Mouse (Mus musculus) fibroblast of lung, adult 2 months (primary cell): ENCODE measurements around the gene Ikzf1.

ENCODE experiments used
- DNase-seq: peaks from one replicate; pipeline ENCODE4 v3.0.0-alpha.2; 2011; ENCODE audit warnings: low read depth

Gene Ikzf1

GRCm38 (mm10) chr11:11725252-11725875, 40.6 kb downstream of the Ikzf1 start:
- DNase-seq: no peak

- no peak for DNase-seq
Observed at GRCm38 (mm10) chr11:11725876-11726525, 41.2 kb downstream of the Ikzf1 start.

DNA sequence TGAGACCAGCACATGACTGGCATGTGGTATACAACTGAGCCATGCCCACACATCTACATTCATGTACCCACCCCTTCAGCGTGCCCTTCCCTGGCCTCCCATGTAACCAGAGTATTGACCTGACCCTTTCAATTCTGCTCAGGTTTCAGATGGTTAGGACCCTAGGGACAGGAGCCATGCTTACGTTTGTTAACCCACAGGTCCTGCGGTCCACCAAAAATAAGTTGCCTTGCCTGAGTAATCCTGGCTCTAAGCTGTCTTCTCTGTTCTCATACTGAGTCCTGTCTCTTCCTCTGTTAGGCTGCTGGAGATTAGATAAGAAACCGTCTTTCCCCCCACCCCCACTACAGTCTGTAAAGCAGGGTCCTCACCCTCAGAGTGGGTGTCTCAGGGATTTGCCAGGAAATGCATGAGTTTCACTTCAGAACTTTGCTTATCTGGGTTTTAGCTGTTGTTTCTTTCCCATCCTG, 42.0 kb downstream of the Ikzf1 start:
- no peak for DNase-seq

GRCm38 (mm10) chr11:11727936-11728556, 43.2 kb downstream of the Ikzf1 start:
- no peak for DNase-seq

- DNase-seq: no peak
Observed at GRCm38 (mm10) chr11:11729216-11729615, 44.4 kb downstream of the Ikzf1 start.

- no peak for DNase-seq
Observed at GRCm38 (mm10) chr11:11730062-11730461, 45.3 kb downstream of the Ikzf1 start.

DNA sequence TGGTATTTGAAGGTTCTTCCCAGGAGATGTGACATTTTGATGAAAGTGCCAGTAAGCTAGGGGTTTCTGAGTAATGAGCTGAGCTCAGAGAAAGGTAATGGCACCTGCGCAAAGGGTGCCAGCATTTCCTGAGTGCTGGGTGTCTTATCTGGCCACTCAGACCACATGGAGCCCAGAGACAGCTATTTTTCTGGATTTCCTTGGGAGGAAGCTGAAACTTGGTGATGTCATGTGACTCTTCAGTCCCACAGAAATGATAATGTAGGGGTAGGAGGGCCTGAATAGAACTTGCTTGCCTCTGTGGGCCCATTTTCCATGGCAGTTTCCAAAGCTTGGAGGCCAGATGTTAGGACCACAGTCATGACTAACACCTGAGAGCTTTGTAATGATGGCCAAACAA, 46.9 kb downstream of the Ikzf1 start:
- DNase-seq: no peak

- no peak for DNase-seq
Observed at GRCm38 (mm10) chr11:11732972-11733770, 48.4 kb downstream of the Ikzf1 start.

DNA sequence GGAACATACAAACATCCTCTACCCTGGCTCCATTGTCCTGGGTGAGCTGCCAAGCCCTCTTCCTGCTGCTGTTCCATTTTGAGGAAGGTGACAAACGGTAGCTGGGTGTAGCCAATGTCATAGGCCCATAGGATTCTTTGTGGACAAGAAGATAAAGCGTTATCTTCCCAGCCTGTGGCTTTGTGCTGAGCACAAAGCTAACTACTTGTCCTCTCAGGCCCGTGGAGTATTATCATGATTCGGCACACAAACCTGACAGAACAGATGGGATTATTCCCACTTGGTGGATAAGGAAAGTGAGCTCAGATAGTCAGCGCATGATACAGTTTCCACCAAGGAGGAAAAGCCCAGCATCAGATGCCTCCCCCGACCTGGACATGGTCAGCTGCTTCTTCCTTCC, 50.4 kb downstream of the Ikzf1 start:
- no peak for DNase-seq

DNA sequence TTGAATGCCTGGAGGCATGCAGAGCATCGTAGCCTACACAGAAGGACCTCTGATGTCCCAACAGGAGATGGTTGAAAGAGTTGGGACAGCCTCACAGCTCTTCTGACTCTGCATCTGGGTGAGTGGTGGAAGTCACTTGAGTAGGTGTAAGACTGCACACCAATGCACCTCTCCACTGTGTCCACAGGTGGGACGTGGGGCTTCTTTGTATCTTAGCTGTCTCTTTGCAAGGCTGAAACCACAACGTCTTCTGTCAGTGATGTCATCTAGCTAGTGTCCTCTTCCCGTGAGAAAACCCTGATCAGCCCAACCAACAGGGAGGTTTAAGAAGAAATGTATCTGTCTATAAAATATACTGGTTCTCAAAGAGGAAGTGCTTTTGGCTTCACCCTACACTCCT, 52.1 kb downstream of the Ikzf1 start:
- DNase-seq: no peak

GRCm38 (mm10) chr11:11737562-11737961, 52.8 kb downstream of the Ikzf1 start:
- DNase-seq: no peak

DNA sequence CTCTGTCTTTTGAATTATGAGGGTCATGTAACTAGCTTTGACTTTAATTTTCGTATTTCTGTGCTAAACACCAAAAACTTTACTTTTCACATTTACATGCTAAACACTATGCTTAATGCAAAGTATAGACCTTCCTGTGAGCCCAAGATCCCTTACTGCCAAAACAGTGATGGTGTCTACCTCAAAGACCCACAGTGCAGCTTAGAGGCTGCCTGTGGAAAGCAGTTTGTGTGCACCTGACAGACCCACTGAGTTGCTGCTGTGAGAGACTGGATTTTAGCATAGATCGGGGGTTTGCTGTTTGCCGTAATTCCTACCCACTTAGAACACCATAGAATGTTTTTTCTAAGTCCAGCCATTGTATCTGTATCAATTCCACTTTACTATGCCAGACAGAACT, 54.3 kb downstream of the Ikzf1 start:
- no peak for DNase-seq

DNA sequence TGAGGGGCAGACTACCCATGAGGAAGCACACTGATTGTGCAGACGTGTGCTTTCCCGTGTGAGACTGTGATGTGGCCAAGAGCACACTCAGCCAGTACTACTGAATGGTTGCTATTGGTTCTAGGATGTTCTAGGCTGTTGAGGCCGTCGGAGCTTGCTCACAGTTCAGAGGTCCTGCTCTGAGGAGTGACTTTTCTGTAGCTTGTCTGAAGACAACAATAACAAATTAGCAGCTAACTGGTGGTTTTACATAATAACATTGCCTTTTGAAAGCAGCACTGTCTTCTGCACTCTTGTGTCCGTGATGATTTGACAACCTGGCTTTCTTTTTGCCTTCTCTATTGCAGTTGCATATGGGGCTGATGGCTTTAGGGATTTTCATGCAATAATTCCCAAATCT, 55.8 kb downstream of the Ikzf1 start:
- no peak for DNase-seq

DNA sequence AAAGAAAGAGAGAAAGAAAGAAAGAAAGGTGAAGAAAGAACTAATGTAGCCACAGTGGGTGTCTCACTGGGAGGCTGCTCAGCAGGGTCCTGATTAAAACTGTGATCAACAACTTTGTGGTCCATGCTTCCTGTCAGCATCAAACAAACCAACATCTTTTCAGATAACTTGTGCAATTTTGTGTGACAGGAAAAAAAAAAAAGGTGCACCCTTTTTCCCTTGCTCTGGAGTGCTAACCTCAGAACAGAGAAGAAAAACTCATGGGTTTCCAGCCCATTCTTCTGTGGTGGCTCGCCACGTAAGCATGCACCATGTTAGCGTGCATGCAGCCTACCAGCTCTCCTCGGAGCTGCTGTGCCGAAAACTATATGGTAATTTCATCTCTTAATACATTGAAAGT, 56.8 kb downstream of the Ikzf1 start:
- DNase-seq: no peak

DNA sequence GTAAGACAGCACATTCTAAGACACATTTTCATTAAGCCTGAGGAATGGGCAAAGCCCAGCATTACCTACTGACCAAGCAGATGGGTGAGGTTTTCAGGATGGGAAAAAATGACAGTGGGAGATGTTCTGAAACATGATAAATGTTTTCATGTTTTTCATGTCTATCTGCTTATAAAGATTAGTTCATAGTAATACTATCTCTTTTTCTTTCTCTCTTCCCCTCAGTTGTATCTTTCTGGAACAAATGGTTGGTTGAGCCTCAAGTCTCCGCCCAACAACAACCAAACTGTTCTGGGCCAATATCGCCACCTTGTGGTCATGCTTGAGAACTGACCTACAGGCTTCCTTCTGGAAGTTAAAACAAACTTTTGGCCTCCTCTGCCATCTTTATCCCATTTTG, 57.8 kb downstream of the Ikzf1 start:
- DNase-seq: no peak

DNA sequence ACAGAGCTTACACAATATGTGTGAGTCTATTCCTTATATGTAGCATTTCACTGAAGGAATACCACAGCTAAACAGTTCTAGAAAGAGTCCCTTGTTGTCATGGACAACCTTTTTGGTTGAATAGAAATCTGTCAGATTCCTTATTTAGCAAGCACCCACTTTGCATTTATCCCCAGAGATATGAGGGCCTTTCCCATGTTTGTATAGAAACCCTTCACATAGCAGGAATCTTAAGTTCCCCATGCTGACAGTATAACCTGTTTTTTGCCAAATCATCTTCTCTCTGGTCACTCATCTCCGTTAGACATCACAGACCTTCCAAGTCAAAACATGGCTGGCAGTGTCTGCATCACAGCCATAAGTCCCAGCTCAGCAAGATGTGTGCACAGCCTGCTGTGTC, 59.4 kb downstream of the Ikzf1 start:
- DNase-seq: no peak

DNA sequence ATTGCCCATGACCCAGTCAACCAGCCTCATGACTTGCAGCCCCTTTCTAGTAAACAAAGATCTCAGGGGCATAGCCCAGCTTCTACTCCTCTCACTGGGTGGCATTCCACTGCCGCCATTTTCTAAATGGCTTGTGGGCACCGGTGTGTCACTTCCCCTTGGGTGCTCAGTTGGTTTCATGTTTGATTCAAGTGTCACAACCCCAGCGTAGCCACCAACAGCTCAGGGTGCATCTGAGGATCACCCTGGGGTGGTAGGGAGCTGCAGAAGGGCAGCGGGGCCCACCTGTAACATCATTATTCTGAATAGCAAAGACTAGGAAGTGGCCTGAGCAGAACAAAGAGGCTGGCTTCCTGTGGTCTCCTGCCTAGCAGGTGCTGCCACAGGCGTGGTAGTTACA, 66.3 kb downstream of the Ikzf1 start:
- DNase-seq: no peak

GRCm38 (mm10) chr11:11752859-11753258, 68.1 kb downstream of the Ikzf1 start:
- no peak for DNase-seq

GRCm38 (mm10) chr11:11758121-11758520, 73.3 kb downstream of the Ikzf1 start:
- no peak for DNase-seq

DNA sequence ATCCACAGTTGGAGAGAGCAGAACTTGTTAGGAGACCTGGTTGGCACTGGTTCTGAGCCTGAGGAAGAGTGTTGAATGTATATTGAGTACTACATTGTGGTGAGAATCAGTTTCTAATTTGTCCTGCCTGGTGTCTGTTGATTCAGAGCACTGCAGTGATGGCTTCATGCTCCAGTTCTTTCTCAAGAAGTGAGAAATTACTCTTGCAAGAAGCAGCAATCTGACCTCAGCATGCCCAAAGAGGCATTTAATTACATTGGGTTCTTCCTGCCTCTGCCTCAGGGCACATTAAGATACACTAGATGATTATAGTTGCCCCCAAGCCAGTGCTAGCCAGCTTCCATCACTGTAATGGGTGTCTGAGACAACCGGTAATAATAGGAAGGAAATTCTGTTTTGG, 74.1 kb downstream of the Ikzf1 start:
- DNase-seq: no peak

DNA sequence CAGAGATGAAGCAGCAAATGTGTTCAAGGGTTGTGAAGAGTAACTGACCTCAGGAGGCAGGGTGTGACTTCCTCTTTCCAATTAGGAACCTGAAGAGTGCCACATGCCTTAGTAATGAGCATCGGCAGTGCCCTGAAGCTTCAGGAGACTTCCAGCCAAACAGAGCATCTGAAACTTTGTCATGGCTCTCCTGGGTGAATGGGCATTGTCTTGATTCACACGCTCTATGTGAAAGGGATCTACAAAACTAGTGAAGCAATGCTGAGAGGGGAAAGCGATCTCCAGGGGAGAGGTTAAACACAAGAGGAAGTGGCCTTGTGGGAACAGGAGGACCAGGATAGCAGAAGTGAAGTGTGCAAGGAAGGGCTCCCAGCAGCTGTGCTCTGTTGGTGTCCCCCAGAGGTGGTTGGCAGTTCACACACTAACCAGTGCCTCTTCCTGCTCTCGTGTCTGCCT, 78.4 kb downstream of the Ikzf1 start:
- no peak for DNase-seq

DNA sequence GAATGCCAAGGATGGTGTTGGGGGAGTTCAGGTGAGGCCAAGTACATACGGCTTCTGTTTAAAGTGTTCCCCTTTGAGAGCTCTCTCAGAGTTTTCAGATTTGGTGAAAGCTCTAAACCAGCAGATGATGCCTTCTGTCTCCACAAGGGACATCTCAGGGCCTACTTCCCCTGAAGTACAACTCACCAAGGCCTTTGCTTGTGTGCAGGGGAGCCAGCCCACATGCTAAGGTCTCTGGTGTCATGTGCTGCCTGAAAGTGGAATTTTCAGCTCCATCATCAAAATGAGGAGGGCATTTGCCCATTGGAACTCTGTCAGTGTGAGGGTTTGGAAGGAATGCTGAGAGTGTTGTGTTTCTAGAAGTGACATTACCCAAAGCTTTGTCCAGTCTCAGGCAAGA, 80.6 kb downstream of the Ikzf1 start:
- no peak for DNase-seq

DNA sequence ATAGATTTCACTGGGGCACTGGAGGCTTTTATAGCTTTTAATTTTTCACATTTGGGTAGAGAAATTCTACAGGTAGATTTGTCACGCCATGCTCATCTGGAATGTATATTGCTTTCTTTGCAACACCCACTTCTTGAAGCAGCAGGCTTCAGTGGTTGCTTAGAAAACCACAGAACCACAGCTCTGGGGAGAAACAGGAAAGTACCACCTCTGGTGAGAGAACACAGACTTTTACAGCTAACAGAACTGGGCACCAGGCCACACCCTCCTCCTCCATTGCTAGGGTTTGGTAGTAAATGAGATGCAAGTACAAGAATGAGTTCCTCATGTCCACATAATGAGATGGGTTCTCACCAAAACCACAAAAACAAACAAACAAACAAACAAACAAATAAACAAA, 81.3 kb downstream of the Ikzf1 start:
- no peak for DNase-seq
